Mouse (Mus musculus) liver, embryonic 14.5 days (tissue): Measurements from ENCODE around the gene Zfp385a. TPM values are rescaled to one million over a fixed set of nuclear protein-coding genes. Genes with fewer than 3 reads are reported as not detected.

Experiments used
- ATAC-seq: fragments of 200-750 bp; cut with Nextera tagmentation; 2 replicates; pipeline ENCODE4 v1.8.0; 2017; ENCODE audit warnings: moderate number of reproducible peaks, mild to moderate bottlenecking, moderate library complexity; ENCODE audit not compliant: insufficient read depth
- DNase-seq, 3 experiments: peaks; one replicate each; pipeline ENCODE4 v3.0.0-alpha.2; 2012 to 2013; ENCODE audit warnings: low read depth in 3 of 3, low spot score in 3 of 3
- H3K27ac ChIP-seq: fragments of 300-500 bp; sonication (generic); 2 replicates; pipeline ENCODE4 v1.5.1; 2014; ENCODE audit warnings: moderate library complexity, mild to moderate bottlenecking, control low read depth, inconsistent platforms
- H3K27me3 ChIP-seq: fragments of 300-500 bp; sonication (generic); 2 replicates; pipeline ENCODE4 v1.6.1; 2014; ENCODE audit warnings: mild to moderate bottlenecking, low read length, moderate library complexity; ENCODE audit not compliant: control insufficient read depth, insufficient read depth
- H3K36me3 ChIP-seq: fragments of 300-500 bp; sonication (generic); replicated peaks from 2 replicates; pipeline ENCODE4 v1.6.1; 2014; ENCODE audit warnings: low read depth; ENCODE audit not compliant: control insufficient read depth, insufficient read depth
- H3K4me1 ChIP-seq, 2 experiments: fragments of 200-500 bp in 1 of 2; fragments of 300-500 bp in 1 of 2; sonication (generic) in 1 of 2; replicated peaks; 2 replicates each; pipeline ENCODE4 v1.6.1; 2012 to 2014; ENCODE audit warnings: antibody characterized with exemption in 1 of 2, inconsistent platforms in 1 of 2, low read length in 1 of 2; ENCODE audit not compliant: control insufficient read depth in 2 of 2, insufficient read depth in 2 of 2
- H3K4me2 ChIP-seq: fragments of 300-500 bp; sonication (generic); 2 replicates; pipeline ENCODE4 v1.6.1; 2014; ENCODE audit warnings: low read depth, mild to moderate bottlenecking, control low read depth, moderate library complexity
- H3K4me3 ChIP-seq, 2 experiments: fragments of 200-500 bp in 1 of 2; fragments of 300-500 bp in 1 of 2; sonication (generic) in 1 of 2; 2 replicates each; pipeline ENCODE4 v1.5.1; 2012 to 2014; ENCODE audit warnings: low read depth in 2 of 2, low read length in 2 of 2, mild to moderate bottlenecking in 2 of 2, control low read depth in 1 of 2, inconsistent platforms in 1 of 2, moderate library complexity in 1 of 2; ENCODE audit not compliant: insufficient read depth in 1 of 2
- H3K9ac ChIP-seq: fragments of 300-500 bp; sonication (generic); replicated peaks from 2 replicates; pipeline ENCODE4 v1.6.1; 2014; ENCODE audit warnings: mild to moderate bottlenecking, control low read depth, moderate library complexity
- H3K9me3 ChIP-seq: fragments of 300-500 bp; sonication (generic); 2 replicates; pipeline ENCODE4 v1.6.1; 2016; ENCODE audit warnings: low read length, mixed read lengths; ENCODE audit not compliant: control insufficient read depth
- CTCF ChIP-seq: IDR thresholded peaks from 2 replicates; pipeline ENCODE4 v1.5.1; 2016; ENCODE audit warnings: antibody characterized with exemption, low read depth, control low read depth
- EP300 ChIP-seq: IDR thresholded peaks from 2 replicates; pipeline ENCODE4 v1.6.1; 2016; ENCODE audit warnings: antibody characterized with exemption, low read depth
- WGBS: fragments of 180-500 bp; shearing (Covaris S2); extraction: QIAGEN DNeasy Blood & Tissue Kit; methylation state at CpG from one replicate; pipeline ENCODE4 v1.1.7; 2014; ENCODE audit not compliant: insufficient replicate concordance; 5-methylcytosine and 5-hydroxymethylcytosine counted together
- microRNA counts: library from miRNA; unstranded; fragments of <30 nt; microRNA quantifications from one replicate; lab custom pipeline; 2016
- microRNA-seq: library from miRNA; unstranded; fragments of <30 nt; microRNA quantifications from one replicate; pipeline ENCODE4, GENCODE M21; 2016
- polyA plus RNA-seq, 2 experiments: library from polyadenylated mRNA; depleted of rRNA in 1 of 2; stranded (reverse) in 1 of 2; unstranded in 1 of 2; fragments of >200 nt; fragmentation: Nextera tagmentation in 1 of 2; extraction: Ambion mirVana in 1 of 2; gene quantifications; 2 replicates each; pipeline versions ENCODE4 v1.2.1 to v1.2.3; 2012 to 2014

Zfp385a gene
- polyA plus RNA-seq, 2 experiments, result 4.7 to 4.9 TPM

DNA sequence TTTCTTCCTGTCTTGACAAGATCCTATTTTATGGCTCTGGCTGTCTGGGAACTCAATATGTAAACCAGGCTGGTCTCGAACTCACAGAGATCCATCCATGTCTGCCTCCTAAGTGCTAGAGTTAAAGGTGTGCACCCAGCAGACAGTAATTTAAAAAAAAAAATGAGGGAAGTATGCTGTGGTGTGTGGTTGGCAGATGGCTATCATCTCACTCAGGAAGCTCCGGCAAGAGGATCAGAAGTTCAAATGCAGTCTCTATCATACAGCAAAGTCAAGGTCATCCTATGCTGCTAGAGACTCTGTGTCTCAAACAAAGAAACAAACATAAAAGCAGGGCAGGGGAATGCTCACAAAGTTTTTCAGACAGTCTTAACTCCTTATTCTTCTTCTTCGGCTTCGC is 71.0 kb downstream of the Zfp385a start:
- peaks cover 22 to 28% of the 10 kb centered on the region in 2 experiments for H3K4me1 ChIP-seq
- no peaks in the 10 kb centered on the region for H3K9me3 ChIP-seq
- H3K27ac ChIP-seq, result no peak overlapping the region
- TF ChIP-seq CTCF, result no peak
- TF ChIP-seq EP300, result no peak
- DNase-seq (no peak), ATAC-seq (no peak)
- H3K4me3 ChIP-seq, result no peak overlapping the region
- no peak overlapping the region for H3K4me2 ChIP-seq
- no peaks in the 10 kb centered on the region for H3K36me3 ChIP-seq
- 41% methylated on average over 4 of the region's 4 CpGs for WGBS
- no peaks in the 10 kb centered on the region for H3K27me3 ChIP-seq
- H3K9ac ChIP-seq, result no peak overlapping the region

DNA sequence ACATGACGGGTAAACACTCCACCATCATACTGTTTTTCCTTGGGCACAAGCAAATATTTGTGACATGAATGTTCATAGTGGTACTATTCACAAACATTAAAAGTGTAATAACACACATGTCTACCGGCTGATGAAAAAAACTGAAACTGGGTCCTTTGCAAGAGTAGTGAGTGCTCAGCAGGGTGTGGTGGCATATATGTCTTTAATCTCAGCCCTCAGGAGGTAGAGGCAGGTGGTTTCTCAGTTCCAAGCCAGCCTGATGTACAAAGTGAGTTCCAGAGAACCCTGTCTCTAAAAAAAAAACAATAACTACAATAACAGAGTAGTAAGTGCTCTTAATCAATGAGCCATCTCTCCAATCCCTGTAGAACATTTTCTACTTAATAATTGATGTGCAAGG is 75.1 kb downstream of the Zfp385a start:
- no peaks in the 10 kb centered on the region for H3K36me3 ChIP-seq
- peak overlapping the region; percentile 18; the same call in 1 of the 2 replicates for H3K9ac ChIP-seq
- H3K4me1 ChIP-seq, result peaks cover 32 to 40% of the 10 kb centered on the region in 2 experiments
- TF ChIP-seq CTCF, result no peak
- no peak for TF ChIP-seq EP300
- WGBS, result 65% methylated on average over 2 of the region's 2 CpGs
- H3K27ac ChIP-seq, result peak overlapping the region; percentile 62
- H3K4me3 ChIP-seq, result no peak overlapping the region
- DNase-seq (no peak), ATAC-seq (peak; percentile 50; the same call in 1 of the 2 replicates)
- no peaks in the 10 kb centered on the region for H3K9me3 ChIP-seq
- no peaks in the 10 kb centered on the region for H3K27me3 ChIP-seq
- no peak overlapping the region for H3K4me2 ChIP-seq

MicroRNAs within 50 kb of the gene (microRNA counts, 519-probe panel; counts per million panel counts)
- microRNA mmu-miR-148b (lab: Ali Mortazavi, UCI), result 6,207 counts per million, percentile 48 among the panel's probes with 10 or more counts

Small RNA genes lying within 50 kb of the gene (microRNA-seq; reads per million reads assigned to microRNA genes)
- 847 reads per million, percentile 71 among the genes with 10 or more reads in this experiment for gene Mir148b
- gene Mir6963, result not detected

Other genes with a start within 250 kb of the Zfp385a start
- gene Smug1, start 173.0 kb downstream of the Zfp385a start, polyA plus RNA-seq (2012; rRNA removed), result 3.6 and 4.4 TPM in 2 replicates
- 3.8 and 4.7 TPM in 2 replicates for gene Smug1, start 173.0 kb downstream of the Zfp385a start, polyA plus RNA-seq (2014; fragmentation: Nextera tagmentation; extraction: Ambion mirVana)
- 27.8 and 32.4 TPM in 2 replicates for gene Cbx5, start 100.3 kb downstream of the Zfp385a start, polyA plus RNA-seq (2012; rRNA removed)
- gene Cbx5, start 100.3 kb downstream of the Zfp385a start, polyA plus RNA-seq (2014; fragmentation: Nextera tagmentation; extraction: Ambion mirVana), result 54.4 and 57.1 TPM in 2 replicates
- 329 and 510 TPM in 2 replicates for gene Hnrnpa1, start 99.7 kb downstream of the Zfp385a start, polyA plus RNA-seq (2012; rRNA removed)
- gene Hnrnpa1, start 99.7 kb downstream of the Zfp385a start, polyA plus RNA-seq (2014; fragmentation: Nextera tagmentation; extraction: Ambion mirVana), result 240 and 270 TPM in 2 replicates
- gene Nfe2, start 81.7 kb downstream of the Zfp385a start, polyA plus RNA-seq (2012; rRNA removed), result 178 and 222 TPM in 2 replicates
- 175 and 184 TPM in 2 replicates for gene Nfe2, start 81.7 kb downstream of the Zfp385a start, polyA plus RNA-seq (2014; fragmentation: Nextera tagmentation; extraction: Ambion mirVana)
- 118 and 133 TPM in 2 replicates for gene Copz1, start 67.4 kb downstream of the Zfp385a start, polyA plus RNA-seq (2012; rRNA removed)
- 205 and 219 TPM in 2 replicates for gene Copz1, start 67.4 kb downstream of the Zfp385a start, polyA plus RNA-seq (2014; fragmentation: Nextera tagmentation; extraction: Ambion mirVana)
- gene Gpr84, start 29.5 kb downstream of the Zfp385a start, polyA plus RNA-seq (2012; rRNA removed), result 0.17 and 0.20 TPM in 2 replicates
- 0.18 and 0.32 TPM in 2 replicates for gene Gpr84, start 29.5 kb downstream of the Zfp385a start, polyA plus RNA-seq (2014; fragmentation: Nextera tagmentation; extraction: Ambion mirVana)
- 8.4 and 9.3 TPM in 2 replicates for gene Itga5, start 26.7 kb upstream of the Zfp385a start, polyA plus RNA-seq (2012; rRNA removed)
- 9.9 and 12.5 TPM in 2 replicates for gene Itga5, start 26.7 kb upstream of the Zfp385a start, polyA plus RNA-seq (2014; fragmentation: Nextera tagmentation; extraction: Ambion mirVana)
- gene Gtsf1, start 90.4 kb upstream of the Zfp385a start, polyA plus RNA-seq (2012; rRNA removed), result not detected in 2 replicates
- not detected in 2 replicates for gene Gtsf1, start 90.4 kb upstream of the Zfp385a start, polyA plus RNA-seq (2014; fragmentation: Nextera tagmentation; extraction: Ambion mirVana)
- not detected in 2 replicates for gene Gtsf2, start 108.4 kb upstream of the Zfp385a start, polyA plus RNA-seq (2012; rRNA removed)
- not detected in 2 replicates for gene Gtsf2, start 108.4 kb upstream of the Zfp385a start, polyA plus RNA-seq (2014; fragmentation: Nextera tagmentation; extraction: Ambion mirVana)
- 4.9 and 5.6 TPM in 2 replicates for gene Nckap1l, start 113.7 kb upstream of the Zfp385a start, polyA plus RNA-seq (2012; rRNA removed)
- gene Nckap1l, start 113.7 kb upstream of the Zfp385a start, polyA plus RNA-seq (2014; fragmentation: Nextera tagmentation; extraction: Ambion mirVana), result 5.9 and 6.1 TPM in 2 replicates
- gene Pde1b, start 162.9 kb upstream of the Zfp385a start, polyA plus RNA-seq (2012; rRNA removed), result 0.83 and 1.0 TPM in 2 replicates
- 0.11 and 0.19 TPM in 2 replicates for gene Pde1b, start 162.9 kb upstream of the Zfp385a start, polyA plus RNA-seq (2014; fragmentation: Nextera tagmentation; extraction: Ambion mirVana)
- gene Ppp1r1a, start 197.9 kb upstream of the Zfp385a start, polyA plus RNA-seq (2012; rRNA removed), result 0.09 and 0.24 TPM in 2 replicates
- 0.20 TPM in 1 of 2 replicates, not detected in the other for gene Ppp1r1a, start 197.9 kb upstream of the Zfp385a start, polyA plus RNA-seq (2014; fragmentation: Nextera tagmentation; extraction: Ambion mirVana)
- gene Glycam1, start 225.0 kb upstream of the Zfp385a start, polyA plus RNA-seq (2012; rRNA removed), result not detected in 2 replicates
- not detected in 2 replicates for gene Glycam1, start 225.0 kb upstream of the Zfp385a start, polyA plus RNA-seq (2014; fragmentation: Nextera tagmentation; extraction: Ambion mirVana)